Mouse (Mus musculus): Measurements from ENCODE around the gene Fbxl13. TPM values are rescaled to one million over a fixed set of nuclear protein-coding genes. Genes with fewer than 3 reads are reported as not detected.
A peak's percentile ranks its signal among the peaks of the same experiment; 100 is the strongest.

Gene Fbxl13
- polyA plus RNA-seq (2021), result 0.15 TPM

GRCm38 (mm10) chr5:21645439-21646132 lies at the start of gene Fbxl13, which contains the start of gene Armc10:
Gene Fbxl13, minus strand, starts transcription at chr5:21645634.
Gene Armc10, plus strand, starts transcription at chr5:21645813.
- in situ Hi-C loops (cut with MboI; ENCODE audit: low pct_unique_long_range_greater_than_20kb), result no loop called here

GRCm38 (mm10) chr5:21694854-21695490 lies 49.5 kb upstream of the Fbxl13 start:
- ChIA-PET POLR2A (no interaction called here), CTCF (no interaction called here)
- in situ Hi-C loops (cut with MboI; ENCODE audit: low pct_unique_long_range_greater_than_20kb), result no loop called here
- DNase-seq (ENCODE audit: low read depth, low spot score) (no peak), ATAC-seq (no peak)
- TF ChIP-seq CTCF (IDR thresholded peaks at IDR 0.05), result no peak
- no peaks in the 10 kb centered on the region for H3K27me3 ChIP-seq

More at GRCm38 (mm10) chr5:21645439-21646132, at the start of gene Fbxl13, which contains the start of gene Armc10:
- ATAC-seq (peak; percentile 95), DNase-seq (ENCODE audit: low read depth, low spot score) (peak; percentile 68)
- no peaks in the 10 kb centered on the region for H3K27me3 ChIP-seq
- ChIA-PET POLR2A (interaction anchor here (0.7 to 1.3 kb wide), 3 partner anchors 99 to 215 kb away, joined by 3 to 4 read pairs (median 3); no protein-coding TSS in a partner anchor), CTCF (interaction anchor here (0.8 to 1.7 kb wide), 3 partner anchors 10 to 90 kb away, joined by 3 to 8 read pairs (median 4); no protein-coding TSS in a partner anchor)
- no peak for TF ChIP-seq CTCF (IDR thresholded peaks at IDR 0.05)

GRCm38 (mm10) chr5:21693372-21693870 lies 48.0 kb upstream of the Fbxl13 start:
- CTCF ChIA-PET, result no interaction called here
- POLR2A ChIA-PET, result no interaction called here
- TF ChIP-seq CTCF (IDR thresholded peaks at IDR 0.05), result no peak
- DNase-seq (ENCODE audit: low read depth, low spot score) (no peak), ATAC-seq (no peak)
- in situ Hi-C loops (cut with MboI; ENCODE audit: low pct_unique_long_range_greater_than_20kb), result no loop called here
- no peaks in the 10 kb centered on the region for H3K27me3 ChIP-seq

- DNase-seq (ENCODE audit: low read depth, low spot score) (no peak), ATAC-seq (no peak)
- CTCF ChIA-PET, result no interaction called here
- in situ Hi-C loops (cut with MboI; ENCODE audit: low pct_unique_long_range_greater_than_20kb), result no loop called here
- POLR2A ChIA-PET, result no interaction called here
- no peaks in the 10 kb centered on the region for H3K27me3 ChIP-seq
- no peak for TF ChIP-seq CTCF (IDR thresholded peaks at IDR 0.05)
Measured at GRCm38 (mm10) chr5:21692230-21692629, 46.8 kb upstream of the Fbxl13 start.

- in situ Hi-C loops (cut with MboI; ENCODE audit: low pct_unique_long_range_greater_than_20kb), result no loop called here
- CTCF ChIA-PET, result no interaction called here
- DNase-seq (ENCODE audit: low read depth, low spot score) (no peak), ATAC-seq (no peak)
- no peaks in the 10 kb centered on the region for H3K27me3 ChIP-seq
- POLR2A ChIA-PET, result no interaction called here
- no peak for TF ChIP-seq CTCF (IDR thresholded peaks at IDR 0.05)
Measured at GRCm38 (mm10) chr5:21687042-21687441, 41.6 kb upstream of the Fbxl13 start.

GRCm38 (mm10) chr5:21685001-21685400 lies 39.6 kb upstream of the Fbxl13 start:
- in situ Hi-C loops (cut with MboI; ENCODE audit: low pct_unique_long_range_greater_than_20kb), result no loop called here
- no peak for TF ChIP-seq CTCF (IDR thresholded peaks at IDR 0.05)
- H3K27me3 ChIP-seq, result no peaks in the 10 kb centered on the region
- POLR2A ChIA-PET, result no interaction called here
- ATAC-seq, result no peak
- no peak for DNase-seq (ENCODE audit: low read depth, low spot score)
- CTCF ChIA-PET, result interaction anchor here (2.0 kb wide), 1 partner anchor 15 kb away, joined by 4 read pairs; no protein-coding TSS in a partner anchor

- ChIA-PET CTCF (interaction anchor here (1.0 kb wide), 1 partner anchor 51 kb away, joined by 3 read pairs; no protein-coding TSS in a partner anchor), POLR2A (no interaction called here)
- in situ Hi-C loops (cut with MboI; ENCODE audit: low pct_unique_long_range_greater_than_20kb), result no loop called here
- H3K27me3 ChIP-seq, result no peaks in the 10 kb centered on the region
- ATAC-seq, result no peak
- TF ChIP-seq CTCF (IDR thresholded peaks at IDR 0.05), result no peak
- DNase-seq (ENCODE audit: low read depth, low spot score), result no peak
Measured at GRCm38 (mm10) chr5:21683811-21684210, 38.4 kb upstream of the Fbxl13 start.

GRCm38 (mm10) chr5:21680940-21681339 lies 35.5 kb upstream of the Fbxl13 start:
- no peak for TF ChIP-seq CTCF (IDR thresholded peaks at IDR 0.05)
- CTCF ChIA-PET, result interaction anchor here (0.9 to 1.2 kb wide), 2 partner anchors 13 to 16 kb away, joined by 3 read pairs; no protein-coding TSS in a partner anchor
- no peaks in the 10 kb centered on the region for H3K27me3 ChIP-seq
- DNase-seq (ENCODE audit: low read depth, low spot score) (no peak), ATAC-seq (peak; percentile 44)
- POLR2A ChIA-PET, result no interaction called here
- in situ Hi-C loops (cut with MboI; ENCODE audit: low pct_unique_long_range_greater_than_20kb), result no loop called here

GRCm38 (mm10) chr5:21680029-21680428 lies 34.6 kb upstream of the Fbxl13 start:
- POLR2A ChIA-PET, result no interaction called here
- in situ Hi-C loops (cut with MboI; ENCODE audit: low pct_unique_long_range_greater_than_20kb), result no loop called here
- no peak for DNase-seq (ENCODE audit: low read depth, low spot score)

GRCm38 (mm10) chr5:21678363-21678762 lies 32.9 kb upstream of the Fbxl13 start:
- no peak for TF ChIP-seq CTCF (IDR thresholded peaks at IDR 0.05)
- H3K27me3 ChIP-seq, result no peaks in the 10 kb centered on the region
- no peak for ATAC-seq
- ChIA-PET POLR2A (no interaction called here), CTCF (interaction anchor here (1.2 to 1.4 kb wide), 2 partner anchors 10 to 14 kb away, joined by 3 read pairs; no protein-coding TSS in a partner anchor)
- in situ Hi-C loops (cut with MboI; ENCODE audit: low pct_unique_long_range_greater_than_20kb), result no loop called here
- DNase-seq (ENCODE audit: low read depth, low spot score), result no peak

More at GRCm38 (mm10) chr5:21680029-21680428, 34.6 kb upstream of the Fbxl13 start:
- CTCF ChIA-PET, result no interaction called here
- no peaks in the 10 kb centered on the region for H3K27me3 ChIP-seq
- ATAC-seq, result no peak
- TF ChIP-seq CTCF (IDR thresholded peaks at IDR 0.05), result no peak

- no peak for TF ChIP-seq CTCF (IDR thresholded peaks at IDR 0.05)
- H3K27me3 ChIP-seq, result no peaks in the 10 kb centered on the region
- DNase-seq (ENCODE audit: low read depth, low spot score) (no peak), ATAC-seq (no peak)
- ChIA-PET CTCF (interaction anchor here (1.2 to 1.4 kb wide), 2 partner anchors 10 to 14 kb away, joined by 3 read pairs; no protein-coding TSS in a partner anchor), POLR2A (no interaction called here)
- in situ Hi-C loops (cut with MboI; ENCODE audit: low pct_unique_long_range_greater_than_20kb), result no loop called here
Measured at GRCm38 (mm10) chr5:21677939-21678338, 32.5 kb upstream of the Fbxl13 start.
